Mouse (Mus musculus): ENCODE data around the gene Gm10228. TPM values are rescaled to one million over a fixed set of nuclear protein-coding genes. Genes with fewer than 3 reads are reported as not detected.
"Not testable (repeated sequence)": the region's sequence is repeated elsewhere in the genome, so short reads cannot be mapped to it uniquely, and the experiment has no call there.

Gm10228 gene
- polyA plus RNA-seq (2015; fragmentation: Nextera tagmentation; extraction: Ambion mirVana) = not detected in 2 replicates

DNA sequence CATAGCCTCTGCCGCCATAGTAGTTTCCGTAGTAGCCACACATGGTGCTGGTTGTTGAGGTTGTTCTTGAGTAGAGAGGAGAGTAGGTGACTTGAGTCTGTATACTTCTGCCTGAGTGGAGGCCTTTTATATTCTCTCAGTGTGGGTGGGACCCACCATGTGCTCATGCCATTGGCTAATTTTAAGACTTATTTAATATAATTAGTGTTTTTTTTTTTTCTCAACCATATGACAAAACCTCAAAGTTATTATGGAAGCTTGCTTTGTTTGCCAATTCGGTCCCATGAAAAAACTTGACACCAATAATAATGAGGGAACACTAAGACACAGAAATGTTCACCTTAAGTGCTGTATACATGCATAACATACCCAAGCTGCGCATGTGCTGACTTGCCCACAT lies at the start of gene Gm10228:
TSS of gene Gm10228 (minus strand) at position 101 of the 400 bp plus-strand sequence.
- ATAC-seq (ENCODE audit: insufficient read depth); H3K4me2 ChIP-seq; H3K36me3 ChIP-seq (replicated peaks); H3K9me3 ChIP-seq (replicated peaks); H3K4me3 ChIP-seq (replicated peaks); H3K9ac ChIP-seq; H3K27ac ChIP-seq (replicated peaks); H3K27me3 ChIP-seq; H3K4me1 ChIP-seq (replicated peaks): not testable (repeated sequence)
- WGBS (ENCODE audit: insufficient replicate concordance) = 66% methylated on average over 2 of the region's 4 CpGs

DNA sequence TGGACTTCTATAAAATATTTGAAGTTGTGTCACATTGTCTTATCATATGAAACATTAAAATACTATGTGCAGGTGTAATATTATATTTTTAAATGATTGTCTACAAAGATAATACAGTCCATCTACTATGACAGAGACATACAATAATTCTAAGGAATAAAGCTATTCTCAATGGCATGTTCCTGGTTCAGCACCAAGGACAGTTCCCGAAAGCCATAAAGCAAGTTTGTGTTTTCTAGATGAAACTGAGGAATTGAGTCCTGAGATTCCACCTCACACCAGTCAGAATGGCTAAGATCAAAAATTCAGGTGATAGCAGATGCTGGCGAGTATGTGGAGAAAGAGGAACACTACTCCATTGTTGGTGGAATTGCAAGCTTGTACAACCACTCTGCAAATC lies 29.8 kb upstream of the Gm10228 start:
- not testable (repeated sequence) for H3K4me3 ChIP-seq (replicated peaks); H3K27ac ChIP-seq (replicated peaks); H3K9me3 ChIP-seq (replicated peaks); H3K4me2 ChIP-seq; H3K4me1 ChIP-seq (replicated peaks); H3K36me3 ChIP-seq (replicated peaks); H3K27me3 ChIP-seq; ATAC-seq (ENCODE audit: insufficient read depth); H3K9ac ChIP-seq
- WGBS (ENCODE audit: insufficient replicate concordance) = 59% methylated on average over 2 of the region's 2 CpGs

DNA sequence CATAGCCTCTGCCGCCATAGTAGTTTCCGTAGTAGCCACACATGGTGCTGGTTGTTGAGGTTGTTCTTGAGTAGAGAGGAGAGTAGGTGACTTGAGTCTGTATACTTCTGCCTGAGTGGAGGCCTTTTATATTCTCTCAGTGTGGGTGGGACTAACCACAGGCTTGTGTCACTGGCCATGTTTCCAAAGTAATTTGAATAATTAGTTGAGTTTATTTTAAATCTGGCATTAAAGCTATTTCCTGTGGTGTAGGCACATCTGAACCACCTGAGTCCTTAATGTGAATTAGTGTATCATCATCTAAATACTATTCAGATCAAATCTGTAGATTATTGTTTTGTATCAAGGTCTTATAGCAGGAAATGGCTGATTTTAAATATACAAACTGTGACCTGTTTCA lies 22.6 kb upstream of the Gm10228 start, which contains the start of gene 1110025L11Rik:
TSS of gene 1110025L11Rik (minus strand) at position 101 of the 400 bp plus-strand sequence.
- not testable (repeated sequence) for ATAC-seq (ENCODE audit: insufficient read depth); H3K4me3 ChIP-seq (replicated peaks)
- no CpG with 5 or more reads among the region's 2 CpGs for WGBS (ENCODE audit: insufficient replicate concordance)

GRCm38 (mm10) chr16:89047783-89048182 lies 6.5 kb upstream of the Gm10228 start, which contains the start of gene Krtap6-5:
Krtap6-5 (minus strand) TSS chr16:89047883.
- Histone ChIP-seq H3K9me3 (replicated peaks) (no peaks in the 10 kb centered on the region), H3K27ac (replicated peaks) (no peak within 1 kb of the TSS), H3K36me3 (replicated peaks) (no peaks in the 10 kb centered on the region), H3K4me1 (replicated peaks) (no peaks in the 10 kb centered on the region), H3K4me3 (replicated peaks) (no peak within 1 kb of the TSS), H3K27me3 (no peaks in the 10 kb centered on the region), H3K4me2 (no peak within 1 kb of the TSS), H3K9ac (no peak within 1 kb of the TSS)
- ATAC-seq (ENCODE audit: insufficient read depth) = no peak
- WGBS (ENCODE audit: insufficient replicate concordance) = 66% methylated on average over 3 of the region's 3 CpGs

More for the DNA sequence above, 22.6 kb upstream of the Gm10228 start, which contains the start of gene 1110025L11Rik:
- not testable (repeated sequence) for H3K36me3 ChIP-seq (replicated peaks); H3K9me3 ChIP-seq (replicated peaks); H3K4me2 ChIP-seq; H3K27me3 ChIP-seq; H3K9ac ChIP-seq; H3K27ac ChIP-seq (replicated peaks); H3K4me1 ChIP-seq (replicated peaks)

- not testable (repeated sequence) for H3K4me3 ChIP-seq (replicated peaks); H3K9me3 ChIP-seq (replicated peaks); H3K9ac ChIP-seq; ATAC-seq (ENCODE audit: insufficient read depth); H3K27me3 ChIP-seq; H3K36me3 ChIP-seq (replicated peaks); H3K4me2 ChIP-seq; H3K4me1 ChIP-seq (replicated peaks); H3K27ac ChIP-seq (replicated peaks)
- WGBS (ENCODE audit: insufficient replicate concordance) = 65% methylated on average over 3 of the region's 3 CpGs
These were observed 9.9 kb downstream of the Gm10228 start, which contains the start of gene Krtap6-1 for GRCm38 (mm10) chr16:89031399-89031798. Krtap6-1 (plus strand) TSS chr16:89031699.

DNA sequence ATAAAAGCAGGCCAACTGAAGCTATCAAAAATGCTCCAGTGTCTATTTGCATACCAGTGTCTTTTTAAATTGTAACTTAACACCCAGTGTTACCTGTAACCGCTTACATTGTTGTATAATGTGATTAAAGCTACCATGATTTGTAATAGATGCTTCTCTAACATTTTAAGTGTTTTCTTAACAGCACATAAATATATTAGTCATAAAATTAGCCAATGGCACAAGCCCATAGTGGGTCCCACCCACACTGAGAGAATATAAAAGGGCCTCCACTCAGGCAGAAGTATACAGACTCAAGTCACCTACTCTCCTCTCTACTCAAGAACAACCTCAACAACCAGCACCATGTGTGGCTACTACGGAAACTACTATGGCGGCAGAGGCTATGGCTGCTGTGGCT lies 26.3 kb downstream of the Gm10228 start, which contains the start of gene Gm10229:
TSS of gene Gm10229 (plus strand) at position 301 of the 400 bp plus-strand sequence.
- not testable (repeated sequence) for H3K36me3 ChIP-seq (replicated peaks); H3K9ac ChIP-seq; ATAC-seq (ENCODE audit: insufficient read depth); H3K27me3 ChIP-seq; H3K27ac ChIP-seq (replicated peaks); H3K4me1 ChIP-seq (replicated peaks); H3K9me3 ChIP-seq (replicated peaks); H3K4me2 ChIP-seq; H3K4me3 ChIP-seq (replicated peaks)
- 62% methylated on average over 3 of the region's 3 CpGs for WGBS (ENCODE audit: insufficient replicate concordance)

DNA sequence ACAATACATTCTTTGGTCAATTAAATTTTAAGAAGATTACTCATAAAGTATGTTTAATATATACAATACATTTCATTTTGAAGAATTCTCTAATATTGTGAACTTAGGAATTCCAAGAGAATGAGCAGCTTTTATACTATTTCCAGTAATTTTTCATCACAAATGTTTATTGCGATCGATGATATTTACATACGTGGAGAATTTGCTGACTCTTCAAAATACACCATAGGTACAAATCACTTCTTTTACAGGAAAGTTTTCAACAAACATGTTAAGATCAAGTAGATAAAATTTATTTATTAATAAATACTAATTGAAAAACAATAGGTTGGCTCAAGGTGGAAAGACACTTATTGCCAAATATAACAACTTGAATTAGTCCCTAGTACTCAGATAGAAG lies 27.3 kb downstream of the Gm10228 start:
- no peaks in the 10 kb centered on the region for H3K4me1 ChIP-seq (replicated peaks)
- no peak for ATAC-seq (ENCODE audit: insufficient read depth)
- H3K9me3 ChIP-seq (replicated peaks) = 0 out of 2 replicates have a peak, but pooled peaks cover 4% of the 10 kb centered on the region
- H3K27ac ChIP-seq (replicated peaks) = no peak overlapping the region
- no peaks in the 10 kb centered on the region for H3K27me3 ChIP-seq
- H3K4me3 ChIP-seq (replicated peaks) = no peak overlapping the region
- H3K4me2 ChIP-seq = no peak overlapping the region
- H3K9ac ChIP-seq = no peak overlapping the region
- H3K36me3 ChIP-seq (replicated peaks) = no peaks in the 10 kb centered on the region
- WGBS (ENCODE audit: insufficient replicate concordance) = 86% methylated on average over 3 of the region's 3 CpGs

DNA sequence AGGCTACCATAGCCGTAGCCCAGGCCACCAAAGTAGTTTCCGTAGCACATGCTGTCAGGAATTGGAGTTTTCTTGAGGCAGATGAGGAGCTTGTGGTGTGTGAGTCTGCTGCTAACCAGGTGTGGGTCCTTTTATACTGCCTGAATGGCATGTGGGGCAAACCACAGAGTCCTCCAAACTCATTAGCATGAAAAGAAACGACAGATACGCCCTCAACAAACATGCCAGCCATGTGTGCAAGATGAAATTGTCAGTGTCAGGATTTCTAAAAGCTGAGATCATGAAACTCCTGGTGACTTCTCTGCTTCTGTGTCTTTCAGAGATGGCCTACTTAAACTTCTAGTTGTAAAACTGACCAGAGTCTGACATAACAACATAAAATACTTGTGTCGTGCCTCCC lies 30.6 kb downstream of the Gm10228 start, which contains the start of gene Krtap22-2:
TSS of gene Krtap22-2 (minus strand) at position 101 of the 400 bp plus-strand sequence.
- H3K4me2 ChIP-seq = no peak within 1 kb of the TSS
- no peak within 1 kb of the TSS for H3K4me3 ChIP-seq (replicated peaks)
- H3K9ac ChIP-seq = no peak within 1 kb of the TSS
- ATAC-seq (ENCODE audit: insufficient read depth) = no peak
- no peaks in the 10 kb centered on the region for H3K4me1 ChIP-seq (replicated peaks)
- H3K9me3 ChIP-seq (replicated peaks) = 0 out of 2 replicates have a peak, but pooled peaks cover 4% of the 10 kb centered on the region
- WGBS (ENCODE audit: insufficient replicate concordance) = 54% methylated on average over 5 of the region's 5 CpGs
- no peak within 1 kb of the TSS for H3K27ac ChIP-seq (replicated peaks)
- no peaks in the 10 kb centered on the region for H3K36me3 ChIP-seq (replicated peaks)
- H3K27me3 ChIP-seq = no peaks in the 10 kb centered on the region

Other genes with a start within 250 kb of the Gm10228 start
- gene Gm20741, start 229.3 kb downstream of the Gm10228 start, polyA plus RNA-seq (2015; fragmentation: Nextera tagmentation; extraction: Ambion mirVana) = 0.21 TPM in 1 of 2 replicates, not detected in the other
- gene Krtap15, start 221.3 kb downstream of the Gm10228 start, polyA plus RNA-seq (2015; fragmentation: Nextera tagmentation; extraction: Ambion mirVana) = not detected in 2 replicates
- gene Krtap14, start 215.3 kb downstream of the Gm10228 start, polyA plus RNA-seq (2015; fragmentation: Nextera tagmentation; extraction: Ambion mirVana) = not detected in 2 replicates
- not detected in 2 replicates for gene Krtap19-1, start 172.1 kb downstream of the Gm10228 start, polyA plus RNA-seq (2015; fragmentation: Nextera tagmentation; extraction: Ambion mirVana)
- gene Krtap19-2, start 167.2 kb downstream of the Gm10228 start, polyA plus RNA-seq (2015; fragmentation: Nextera tagmentation; extraction: Ambion mirVana) = not detected in 2 replicates
- gene Krtap19-3, start 163.4 kb downstream of the Gm10228 start, polyA plus RNA-seq (2015; fragmentation: Nextera tagmentation; extraction: Ambion mirVana) = not detected in 2 replicates
- not detected in 2 replicates for gene Krtap19-4, start 156.4 kb downstream of the Gm10228 start, polyA plus RNA-seq (2015; fragmentation: Nextera tagmentation; extraction: Ambion mirVana)
- gene Krtap19-5, start 145.0 kb downstream of the Gm10228 start, polyA plus RNA-seq (2015; fragmentation: Nextera tagmentation; extraction: Ambion mirVana) = not detected in 2 replicates
- not detected in 2 replicates for gene Krtap19-9b, start 109.2 kb downstream of the Gm10228 start, polyA plus RNA-seq (2015; fragmentation: Nextera tagmentation; extraction: Ambion mirVana)
- not detected in 2 replicates for gene Krtap16-3, start 78.6 kb downstream of the Gm10228 start, polyA plus RNA-seq (2015; fragmentation: Nextera tagmentation; extraction: Ambion mirVana)
- gene Krtap22-2, start 30.7 kb downstream of the Gm10228 start, polyA plus RNA-seq (2015; fragmentation: Nextera tagmentation; extraction: Ambion mirVana) = not detected in 2 replicates
- gene Gm10229, start 26.2 kb downstream of the Gm10228 start, polyA plus RNA-seq (2015; fragmentation: Nextera tagmentation; extraction: Ambion mirVana) = not detected in 2 replicates
- not detected in 2 replicates for gene Krtap6-1, start 9.8 kb downstream of the Gm10228 start, polyA plus RNA-seq (2015; fragmentation: Nextera tagmentation; extraction: Ambion mirVana)
- not detected in 2 replicates for gene Krtap6-5, start 6.4 kb upstream of the Gm10228 start, polyA plus RNA-seq (2015; fragmentation: Nextera tagmentation; extraction: Ambion mirVana)
- not detected in 2 replicates for gene 1110025L11Rik, start 22.5 kb upstream of the Gm10228 start, polyA plus RNA-seq (2015; fragmentation: Nextera tagmentation; extraction: Ambion mirVana)
- not detected in 2 replicates for gene Krtap6-3, start 42.5 kb upstream of the Gm10228 start, polyA plus RNA-seq (2015; fragmentation: Nextera tagmentation; extraction: Ambion mirVana)
- not detected in 2 replicates for gene Gm6358, start 99.4 kb upstream of the Gm10228 start, polyA plus RNA-seq (2015; fragmentation: Nextera tagmentation; extraction: Ambion mirVana)
- gene Gm10061, start 109.6 kb upstream of the Gm10228 start, polyA plus RNA-seq (2015; fragmentation: Nextera tagmentation; extraction: Ambion mirVana) = not detected in 2 replicates
- gene Gm9789, start 116.5 kb upstream of the Gm10228 start, polyA plus RNA-seq (2015; fragmentation: Nextera tagmentation; extraction: Ambion mirVana) = not detected in 2 replicates
- gene Gm7735, start 128.0 kb upstream of the Gm10228 start, polyA plus RNA-seq (2015; fragmentation: Nextera tagmentation; extraction: Ambion mirVana) = not detected in 2 replicates
- gene 1110057P08Rik, start 133.3 kb upstream of the Gm10228 start, polyA plus RNA-seq (2015; fragmentation: Nextera tagmentation; extraction: Ambion mirVana) = not detected in 2 replicates
- gene Krtap20-2, start 164.4 kb upstream of the Gm10228 start, polyA plus RNA-seq (2015; fragmentation: Nextera tagmentation; extraction: Ambion mirVana) = not detected in 2 replicates

Measured in liver, embryonic 15.5 days (tissue).